Mouse (Mus musculus): ENCODE data around the gene Tprgl.

Gene Tprgl

GRCm38 (mm10) chr4:154159961-154160537, 417 bp downstream of the Tprgl start:
- peak; percentile 62 for DNase-seq (ENCODE audit: low read depth)

- DNase-seq (ENCODE audit: low read depth): peak; percentile 96
Measured at GRCm38 (mm10) chr4:154159002-154159401, 1.5 kb downstream of the Tprgl start.

GRCm38 (mm10) chr4:154157970-154158662, 2.4 kb downstream of the Tprgl start:
- DNase-seq (ENCODE audit: low read depth): no peak

- no peak for DNase-seq (ENCODE audit: low read depth)
Measured at GRCm38 (mm10) chr4:154156050-154156449, 4.4 kb downstream of the Tprgl start.

GRCm38 (mm10) chr4:154154104-154154503, 6.4 kb downstream of the Tprgl start:
- no peak for DNase-seq (ENCODE audit: low read depth)

- no peak for DNase-seq (ENCODE audit: low read depth)
Measured at GRCm38 (mm10) chr4:154146342-154146741, 14.1 kb downstream of the Tprgl start.

GRCm38 (mm10) chr4:154144712-154145111, 15.8 kb downstream of the Tprgl start:
- DNase-seq (ENCODE audit: low read depth): no peak

GRCm38 (mm10) chr4:154142211-154143040, 18.0 kb downstream of the Tprgl start, which contains the start of gene Wrap73:
Wrap73 (plus strand) TSS chr4:154142372.
- DNase-seq (ENCODE audit: low read depth): peak; percentile 94

- no peak for DNase-seq (ENCODE audit: low read depth)
Measured at GRCm38 (mm10) chr4:154141009-154141867, 19.2 kb downstream of the Tprgl start.

- peak; percentile 56 for DNase-seq (ENCODE audit: low read depth)
Measured at GRCm38 (mm10) chr4:154140213-154141008, 20.1 kb downstream of the Tprgl start.

- no peak for DNase-seq (ENCODE audit: low read depth)
Measured at GRCm38 (mm10) chr4:154140182-154140212, 20.5 kb downstream of the Tprgl start, which contains the start of gene Trp73. Trp73 (minus strand) TSS chr4:154140208.

GRCm38 (mm10) chr4:154139671-154140181, 20.7 kb downstream of the Tprgl start:
- DNase-seq (ENCODE audit: low read depth): peak; percentile 52

GRCm38 (mm10) chr4:154137139-154137538, 23.3 kb downstream of the Tprgl start:
- DNase-seq (ENCODE audit: low read depth): peak; percentile 78

GRCm38 (mm10) chr4:154134803-154135202, 25.7 kb downstream of the Tprgl start:
- DNase-seq (ENCODE audit: low read depth): no peak

- DNase-seq (ENCODE audit: low read depth): no peak
Measured at GRCm38 (mm10) chr4:154131894-154132293, 28.6 kb downstream of the Tprgl start.

- DNase-seq (ENCODE audit: low read depth): no peak
Measured at GRCm38 (mm10) chr4:154129950-154130349, 30.5 kb downstream of the Tprgl start.

- no peak for DNase-seq (ENCODE audit: low read depth)
Measured at GRCm38 (mm10) chr4:154127273-154127672, 33.2 kb downstream of the Tprgl start.

GRCm38 (mm10) chr4:154125202-154125601, 35.3 kb downstream of the Tprgl start:
- DNase-seq (ENCODE audit: low read depth): no peak

GRCm38 (mm10) chr4:154123553-154123952, 36.9 kb downstream of the Tprgl start:
- no peak for DNase-seq (ENCODE audit: low read depth)

- DNase-seq (ENCODE audit: low read depth): no peak
Measured at GRCm38 (mm10) chr4:154122374-154122773, 38.1 kb downstream of the Tprgl start.

GRCm38 (mm10) chr4:154121800-154122199, 38.7 kb downstream of the Tprgl start:
- no peak for DNase-seq (ENCODE audit: low read depth)
